Mouse (Mus musculus) heart, postnatal 10 days (tissue): Measurements from ENCODE around the gene Pde10a. TPM values are rescaled to one million over a fixed set of nuclear protein-coding genes. Genes with fewer than 3 reads are reported as not detected.

Source experiments
- DNase-seq, 2 experiments: peaks; one replicate each; pipeline ENCODE4 v3.0.0; 2021
- intact Hi-C: fragments of 180-260 bp; cut with DNase I; formaldehyde crosslinking; loops from one replicate; pipeline ENCODE4 v1.15.1; 2025
- total RNA-seq, 2 experiments: library from RNA; stranded (reverse); gene quantifications; 2 replicates each; pipeline ENCODE4 v1.2.3; 2021

The Pde10a gene
- total RNA-seq, 2 experiments from 2014 or later, result 5.0 to 7.7 TPM

GRCm38 (mm10) chr17:8987369-8987768 lies 462.2 kb downstream of the Pde10a start:
- intact Hi-C loops, result no loop called here
- no peak for DNase-seq

GRCm38 (mm10) chr17:8988119-8988807 lies 463.1 kb downstream of the Pde10a start, which contains the start of gene 1700010I14Rik:
Gene 1700010I14Rik (plus strand): TSS chr17:8988333.
- intact Hi-C loops, result no loop called here
- peak; percentile 81 to 86 for DNase-seq

- intact Hi-C loops, result no loop called here
- peak in 1 of 2 experiments; percentile 20 for DNase-seq
Measured at GRCm38 (mm10) chr17:8991160-8991559, 466.0 kb downstream of the Pde10a start.

GRCm38 (mm10) chr17:8995344-8995743 lies 470.2 kb downstream of the Pde10a start:
- intact Hi-C loops, result no loop called here
- peak in 1 of 2 experiments; percentile 25 for DNase-seq

GRCm38 (mm10) chr17:9002438-9002837 lies 477.3 kb downstream of the Pde10a start:
- intact Hi-C loops, result no loop called here
- no peak for DNase-seq

- intact Hi-C loops, result no loop called here
- DNase-seq, result no peak
Measured at GRCm38 (mm10) chr17:9004516-9004915, 479.3 kb downstream of the Pde10a start.

GRCm38 (mm10) chr17:9023198-9023942 lies 498.2 kb downstream of the Pde10a start:
- DNase-seq, result no peak
- intact Hi-C loops, result no loop called here

- DNase-seq, result no peak
- intact Hi-C loops, result loop anchor here (5.0 kb wide), 2 partner anchors 117 to 137 kb away; no protein-coding TSS in a partner anchor
Measured at GRCm38 (mm10) chr17:9030181-9030580, 505.0 kb downstream of the Pde10a start.

- DNase-seq, result peak; percentile 85 to 92
- intact Hi-C loops, result loop anchor here (5.0 kb wide), 2 partner anchors 116 to 136 kb away; no protein-coding TSS in a partner anchor
Measured at GRCm38 (mm10) chr17:9031241-9032141, 506.3 kb downstream of the Pde10a start.

GRCm38 (mm10) chr17:9032362-9033044 lies 507.3 kb downstream of the Pde10a start:
- peak; percentile 40 to 43 for DNase-seq
- intact Hi-C loops, result loop anchor here (5.0 kb wide), 2 partner anchors 115 to 135 kb away; no protein-coding TSS in a partner anchor

GRCm38 (mm10) chr17:9033511-9033910 lies 508.3 kb downstream of the Pde10a start:
- DNase-seq, result no peak
- intact Hi-C loops, result loop anchor here (5.0 kb wide), 2 partner anchors 114 to 134 kb away; no protein-coding TSS in a partner anchor

GRCm38 (mm10) chr17:9035561-9036348 lies 510.6 kb downstream of the Pde10a start:
- intact Hi-C loops, result no loop called here
- no peak for DNase-seq

Other genes starting within 250 kb of the Pde10a start
- gene Mpc1, start 242.5 kb upstream of the Pde10a start, total RNA-seq, result 100 to 1,000 TPM; 352 to 392 TPM
- 10 to 100 TPM; 22.8 to 29.7 TPM for gene Sft2d1, start 214.3 kb upstream of the Pde10a start, total RNA-seq
- gene Prr18, start 187.9 kb upstream of the Pde10a start, total RNA-seq, result under 1 TPM; 0.10 to 0.31 TPM
- under 1 TPM; 0.84 TPM for gene T2, start 169.4 kb upstream of the Pde10a start, total RNA-seq
- not detected for gene T, start 90.9 kb upstream of the Pde10a start, total RNA-seq
- gene Gm17087, start 41.6 kb downstream of the Pde10a start, total RNA-seq, result not detected